Mouse (Mus musculus) midbrain, embryonic 11.5 days (tissue): ENCODE data around the gene Tmem104. TPM values are rescaled to one million over a fixed set of nuclear protein-coding genes. Genes with fewer than 3 reads are reported as not detected.
A peak's percentile ranks its signal among the peaks of the same experiment; 100 is the strongest.

Source experiments
- ATAC-seq: fragments of 200-750 bp; cut with Nextera tagmentation; 2 replicates; pipeline ENCODE4 v1.8.0; 2017; ENCODE audit warnings: moderate TSS enrichment, moderate library complexity; ENCODE audit not compliant: low FRiP score
- DNase-seq: peaks from one replicate; pipeline ENCODE4 v3.0.0; 2015; ENCODE audit warnings: low spot score; ENCODE audit errors: missing footprints
- H3K27ac ChIP-seq: fragments of 300-500 bp; sonication (generic); 2 replicates; pipeline ENCODE4 v1.5.1; 2014; ENCODE audit warnings: low read depth, low read length
- H3K27me3 ChIP-seq: fragments of 300-500 bp; sonication (generic); 2 replicates; pipeline ENCODE4 v1.6.1; 2014; ENCODE audit warnings: mild to moderate bottlenecking, low read length, moderate library complexity, mixed read lengths; ENCODE audit not compliant: control insufficient read depth, insufficient read depth
- H3K36me3 ChIP-seq: fragments of 300-500 bp; sonication (generic); 2 replicates; pipeline ENCODE4 v1.6.1; 2014; ENCODE audit warnings: mild to moderate bottlenecking, low read length, moderate library complexity, mixed read lengths; ENCODE audit not compliant: control insufficient read depth, insufficient read depth
- H3K4me1 ChIP-seq: fragments of 300-500 bp; sonication (generic); 2 replicates; pipeline ENCODE4 v1.6.1; 2014; ENCODE audit warnings: low read length; ENCODE audit not compliant: control insufficient read depth, insufficient read depth
- H3K4me2 ChIP-seq: fragments of 300-500 bp; sonication (generic); 2 replicates; pipeline ENCODE4 v1.6.1; 2014; ENCODE audit warnings: mild to moderate bottlenecking, moderate library complexity
- H3K4me3 ChIP-seq: fragments of 300-500 bp; sonication (generic); 2 replicates; pipeline ENCODE4 v1.5.1; 2014; ENCODE audit warnings: low read depth, low read length
- H3K9ac ChIP-seq: fragments of 300-500 bp; sonication (generic); 2 replicates; pipeline ENCODE4 v1.6.1; 2014; ENCODE audit warnings: low read length
- H3K9me3 ChIP-seq: fragments of 300-500 bp; sonication (generic); 2 replicates; pipeline ENCODE4 v1.6.1; 2016; ENCODE audit warnings: low read length; ENCODE audit not compliant: control insufficient read depth
- whole genome bisulfite sequencing: fragments of 180-500 bp; shearing (Covaris S2); extraction: QIAGEN DNeasy Blood & Tissue Kit; methylation state at CpG from one replicate; pipeline ENCODE4 v1.1.7; 2014; 5-methylcytosine and 5-hydroxymethylcytosine counted together
- polyA plus RNA-seq: library from polyadenylated mRNA; unstranded; fragments of >200 nt; fragmentation: Nextera tagmentation; extraction: Ambion mirVana; gene quantifications from 2 replicates; pipeline ENCODE4 v1.2.1, GENCODE M21; 2014

Gene Tmem104
- polyA plus RNA-seq, result 6.2 and 9.2 TPM in 2 replicates

DNA sequence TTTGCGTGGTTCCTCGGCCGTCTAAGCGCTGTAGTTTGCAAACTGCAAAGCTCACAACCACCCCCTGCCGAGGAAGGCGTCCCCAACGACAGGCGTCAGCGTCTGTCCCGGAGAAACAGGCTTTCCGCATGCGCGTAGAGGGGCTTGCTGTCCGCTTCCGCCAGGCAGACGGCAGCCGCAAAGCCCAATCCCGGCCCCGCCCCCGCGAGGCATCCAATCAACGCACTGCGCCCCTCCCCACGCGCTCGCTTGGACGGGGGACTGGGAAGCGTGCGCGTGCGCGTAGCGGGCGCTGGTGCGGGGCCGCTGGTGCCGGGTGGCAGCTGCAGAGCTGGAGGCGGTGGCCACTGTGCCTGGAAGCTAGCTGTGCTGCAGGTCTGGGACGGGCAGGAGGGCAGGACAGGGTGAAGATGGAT lies at the start of gene Tmem104:
TSS of gene Tmem104 (plus strand) at position 264 of the 416 bp plus-strand sequence.
- WGBS, result under 1% methylated on average over 39 of the region's 39 CpGs
- DNase-seq (peak; percentile 99), ATAC-seq (peak; percentile 93)
- H3K27ac ChIP-seq, result peak within 1 kb of the TSS; percentile 2; the same call in 1 of the 2 replicates
- no peaks in the 10 kb centered on the region for H3K9me3 ChIP-seq
- H3K27me3 ChIP-seq, result no peaks in the 10 kb centered on the region
- peaks cover 10% of the 10 kb centered on the region; the same call in 1 of the 2 replicates for H3K4me1 ChIP-seq
- H3K9ac ChIP-seq, result peak within 1 kb of the TSS; percentile 75
- peak within 1 kb of the TSS; percentile 91 for H3K4me2 ChIP-seq
- peak within 1 kb of the TSS; percentile 54 for H3K4me3 ChIP-seq
- no peaks in the 10 kb centered on the region for H3K36me3 ChIP-seq

DNA sequence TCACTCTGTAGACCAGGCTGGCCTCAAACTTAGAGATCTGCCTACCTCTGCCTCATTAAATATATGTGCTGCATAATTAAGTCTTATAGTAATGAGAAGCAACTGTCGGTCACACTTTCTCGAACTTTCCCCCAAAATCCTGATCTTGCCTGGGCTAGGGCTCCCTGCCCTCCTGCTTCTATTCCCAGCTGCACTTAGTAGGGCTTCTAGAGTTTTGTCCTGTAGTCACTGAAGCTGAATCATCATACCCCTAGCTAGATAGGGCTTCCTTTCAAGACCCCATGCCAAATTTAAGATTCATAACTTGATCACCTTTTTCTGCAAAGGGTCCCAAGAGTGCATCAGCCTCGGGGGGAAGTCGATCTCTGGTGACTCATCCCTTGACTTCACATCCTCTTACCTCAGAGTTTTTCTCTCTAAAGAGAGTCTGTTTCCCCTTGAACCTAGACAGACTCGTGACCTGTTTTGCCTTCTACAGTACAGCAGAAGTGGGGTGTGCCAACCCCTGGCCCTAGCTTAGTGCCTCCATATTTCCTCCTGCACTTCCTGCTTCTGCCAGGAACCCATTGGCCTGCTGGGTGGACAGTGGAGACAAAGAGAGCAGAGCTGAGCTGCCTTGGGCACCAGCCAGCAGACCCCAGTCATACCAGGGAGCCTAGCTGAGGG lies 48.6 kb upstream of the Tmem104 start:
- ATAC-seq, result no peak
- no peak overlapping the region for H3K27ac ChIP-seq
- 86% methylated on average over 5 of the region's 5 CpGs for WGBS
- H3K4me3 ChIP-seq, result no peak overlapping the region
- no peaks in the 10 kb centered on the region for H3K4me1 ChIP-seq
- H3K9me3 ChIP-seq, result no peaks in the 10 kb centered on the region
- no peaks in the 10 kb centered on the region for H3K36me3 ChIP-seq
- no peaks in the 10 kb centered on the region for H3K27me3 ChIP-seq
- H3K4me2 ChIP-seq, result no peak overlapping the region
- H3K9ac ChIP-seq, result no peak overlapping the region
- DNase-seq, result no peak

DNA sequence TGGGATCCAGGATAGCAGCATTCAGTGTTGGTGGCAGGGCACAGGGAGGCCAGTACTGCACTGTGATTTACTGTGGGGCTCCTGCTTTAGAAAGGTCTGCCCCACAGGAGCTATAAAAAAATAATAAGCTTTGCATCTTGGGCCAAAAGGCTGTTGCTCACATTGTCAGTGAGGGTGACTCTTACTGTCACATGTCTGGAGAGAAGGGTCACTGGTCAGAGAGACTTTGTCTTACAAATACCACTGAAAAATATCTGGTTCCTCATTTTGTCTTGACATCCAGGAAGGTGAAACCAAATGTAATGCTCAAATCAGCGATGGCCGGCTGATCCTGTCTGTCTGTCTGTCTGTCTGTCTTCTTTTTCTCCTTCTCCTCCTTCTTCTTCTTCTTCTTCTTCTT lies 45.3 kb upstream of the Tmem104 start:
- Histone ChIP-seq H3K9me3 (no peaks in the 10 kb centered on the region), H3K9ac (no peak overlapping the region), H3K27me3 (no peaks in the 10 kb centered on the region), H3K4me3 (no peak overlapping the region), H3K36me3 (no peaks in the 10 kb centered on the region), H3K27ac (no peak overlapping the region), H3K4me2 (no peak overlapping the region), H3K4me1 (no peaks in the 10 kb centered on the region)
- ATAC-seq (no peak), DNase-seq (no peak)
- WGBS, result 84% methylated on average over 2 of the region's 2 CpGs

DNA sequence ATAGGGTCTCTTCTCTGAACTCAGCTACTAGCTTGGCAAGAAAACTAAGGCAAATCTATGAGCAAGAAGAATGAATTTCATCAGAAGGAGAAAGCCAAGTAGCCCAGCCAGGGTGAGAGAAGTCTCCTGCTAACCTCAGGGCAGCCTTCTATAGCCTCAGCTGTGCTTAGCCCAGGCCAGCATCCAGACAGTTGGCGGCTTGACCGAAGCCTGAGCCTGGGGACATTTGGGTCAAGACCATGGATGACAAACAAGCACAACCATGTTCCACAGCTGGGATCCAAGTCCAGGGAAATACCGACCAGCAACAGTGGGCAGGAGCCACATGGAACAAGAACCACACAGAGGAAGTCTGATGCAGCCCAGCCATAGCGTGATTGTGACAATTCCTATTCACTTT lies 39.5 kb upstream of the Tmem104 start:
- WGBS, result 81% methylated on average over 4 of the region's 4 CpGs
- DNase-seq (no peak), ATAC-seq (no peak)
- Histone ChIP-seq H3K27ac (no peak overlapping the region), H3K27me3 (peaks cover 2% of the 10 kb centered on the region; the same call in 1 of the 2 replicates), H3K36me3 (no peaks in the 10 kb centered on the region), H3K9me3 (no peaks in the 10 kb centered on the region), H3K4me1 (no peaks in the 10 kb centered on the region; the same call in 1 of the 2 replicates), H3K4me2 (no peak overlapping the region), H3K4me3 (no peak overlapping the region), H3K9ac (no peak overlapping the region)

DNA sequence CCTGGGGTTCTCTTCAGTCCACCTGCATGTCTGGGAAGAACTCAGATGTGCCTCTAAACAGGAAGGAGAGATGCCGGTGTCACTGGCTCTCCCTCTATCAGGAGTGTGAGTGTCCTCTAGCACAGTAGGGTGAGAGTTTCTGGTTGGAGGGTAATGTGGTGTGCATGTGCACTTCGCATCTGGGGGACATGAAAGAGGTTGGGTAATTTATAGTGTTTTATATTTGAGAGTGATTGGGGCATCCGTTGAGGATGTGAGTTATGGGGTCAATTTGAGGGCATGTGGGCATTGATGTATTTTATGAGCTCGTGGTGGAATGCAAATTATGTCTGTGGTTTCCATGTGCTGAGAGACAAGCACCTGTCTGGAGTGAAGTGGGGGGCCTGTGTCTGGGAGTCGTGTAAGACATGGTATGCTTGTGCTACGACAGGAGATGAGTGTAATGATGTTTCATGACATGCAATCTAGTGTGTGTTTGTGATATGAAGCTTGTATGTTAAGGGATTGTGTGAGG lies 36.5 kb upstream of the Tmem104 start:
- 89% methylated on average over 6 of the region's 6 CpGs for WGBS
- no peaks in the 10 kb centered on the region for H3K9me3 ChIP-seq
- no peak overlapping the region for H3K27ac ChIP-seq
- no peak overlapping the region for H3K4me2 ChIP-seq
- no peak overlapping the region for H3K9ac ChIP-seq
- DNase-seq, result no peak
- H3K4me3 ChIP-seq, result no peak overlapping the region
- H3K4me1 ChIP-seq, result peaks cover 3% of the 10 kb centered on the region
- H3K27me3 ChIP-seq, result peaks cover 27% of the 10 kb centered on the region
- no peaks in the 10 kb centered on the region for H3K36me3 ChIP-seq
- no peak for ATAC-seq

DNA sequence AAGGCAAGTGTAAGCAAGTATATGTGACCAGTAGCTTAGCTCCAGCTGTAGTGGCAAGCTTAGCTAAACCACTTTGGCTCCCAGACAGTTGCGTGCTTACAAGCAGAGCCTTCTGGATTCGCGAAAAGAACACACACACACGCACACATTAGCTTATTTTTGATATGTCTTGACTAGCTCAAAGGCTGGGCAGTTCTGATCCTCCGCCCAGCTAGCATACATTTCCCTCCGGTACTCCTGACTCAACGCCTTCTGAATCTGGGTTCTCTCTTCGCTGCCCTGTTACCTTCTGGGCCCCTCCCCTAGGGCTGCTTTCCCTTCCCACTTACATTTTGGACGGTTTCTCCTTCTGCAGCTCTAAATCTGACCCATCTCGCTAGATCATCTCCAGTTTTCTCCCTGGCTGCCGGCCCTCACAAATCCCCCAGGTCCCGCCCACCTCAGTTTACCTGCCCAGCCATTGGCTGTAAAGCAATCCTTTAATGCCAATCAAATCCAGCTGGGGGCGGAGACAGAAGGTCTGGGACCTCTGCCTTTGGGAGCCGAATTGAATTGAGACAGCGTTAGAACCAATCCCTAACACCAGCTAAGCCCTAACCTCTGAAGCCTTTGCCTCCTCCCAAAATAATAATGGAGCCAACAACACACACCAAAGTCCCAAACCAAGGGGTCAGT lies 35.4 kb upstream of the Tmem104 start:
- Histone ChIP-seq H3K9me3 (no peaks in the 10 kb centered on the region), H3K4me2 (peak overlapping the region; percentile 53), H3K27me3 (peaks cover 29% of the 10 kb centered on the region), H3K4me3 (peak overlapping the region; percentile 32), H3K27ac (no peak overlapping the region), H3K9ac (peak overlapping the region; percentile 53), H3K4me1 (peaks cover 3% of the 10 kb centered on the region), H3K36me3 (no peaks in the 10 kb centered on the region)
- ATAC-seq (peak; percentile 82), DNase-seq (peak; percentile 99)
- 7% methylated on average over 15 of the region's 15 CpGs for WGBS

DNA sequence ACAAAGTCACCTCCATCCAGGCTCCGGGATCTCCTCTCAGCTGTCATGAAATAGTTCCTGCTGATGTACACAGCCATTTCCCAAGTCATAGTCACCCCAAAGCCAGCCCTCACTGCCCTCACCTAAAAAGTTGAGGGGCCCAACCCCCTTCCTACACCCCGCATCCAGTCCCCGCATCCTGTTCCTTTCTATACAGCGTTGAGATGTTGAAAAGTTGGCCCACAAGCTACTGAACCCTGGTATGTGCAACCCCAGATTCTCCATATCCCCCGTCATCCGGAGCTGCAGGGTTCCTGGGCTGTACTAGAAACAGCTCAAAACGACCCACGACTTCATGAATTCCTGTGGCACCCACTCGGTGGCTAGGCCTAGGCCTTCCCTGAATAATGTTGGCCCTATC lies 34.2 kb upstream of the Tmem104 start:
- no peak overlapping the region for H3K4me2 ChIP-seq
- ATAC-seq (no peak), DNase-seq (no peak)
- WGBS, result 82% methylated on average over 9 of the region's 9 CpGs
- no peak overlapping the region for H3K9ac ChIP-seq
- H3K9me3 ChIP-seq, result no peaks in the 10 kb centered on the region
- H3K36me3 ChIP-seq, result no peaks in the 10 kb centered on the region
- no peak overlapping the region for H3K27ac ChIP-seq
- peaks cover 29% of the 10 kb centered on the region for H3K27me3 ChIP-seq
- no peak overlapping the region for H3K4me3 ChIP-seq
- H3K4me1 ChIP-seq, result peaks cover 3% of the 10 kb centered on the region

DNA sequence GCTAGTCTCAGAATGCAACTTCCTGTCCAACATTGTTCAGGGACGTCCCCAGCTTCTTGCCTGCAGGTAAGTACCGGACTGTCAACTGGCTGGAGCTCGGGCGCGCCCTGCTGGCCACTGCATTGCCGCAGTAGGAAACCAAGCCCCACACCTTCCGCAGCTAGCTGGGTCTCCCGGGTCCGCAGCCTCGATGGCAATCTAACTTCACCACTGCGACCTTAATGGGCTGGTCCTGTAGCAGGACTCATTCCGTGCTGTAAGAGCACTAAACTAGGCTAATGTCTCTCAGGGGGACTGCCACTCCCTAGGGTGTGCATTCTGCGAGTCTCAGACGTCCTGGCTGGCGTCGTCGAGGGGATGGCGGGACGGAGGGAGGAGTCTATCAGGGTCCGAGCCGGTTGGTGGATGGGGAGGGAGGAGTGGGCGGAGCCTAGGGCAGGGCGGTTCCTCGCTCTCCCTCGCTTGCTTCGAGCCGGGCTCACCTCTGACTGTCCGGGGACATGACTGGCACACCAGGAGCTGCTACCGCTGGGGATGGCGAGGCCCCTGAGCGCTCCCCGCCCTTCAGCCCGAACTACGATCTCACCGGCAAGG lies 33.5 kb upstream of the Tmem104 start:
- Histone ChIP-seq H3K9ac (no peak overlapping the region), H3K36me3 (no peaks in the 10 kb centered on the region), H3K27ac (no peak overlapping the region), H3K4me2 (peak overlapping the region; percentile 32), H3K4me1 (peaks cover 3% of the 10 kb centered on the region), H3K27me3 (peaks cover 29% of the 10 kb centered on the region), H3K9me3 (no peaks in the 10 kb centered on the region), H3K4me3 (peak overlapping the region; percentile 18)
- ATAC-seq (peak; percentile 68), DNase-seq (peak; percentile 93)
- WGBS, result 1% methylated on average over 34 of the region's 35 CpGs
